Mouse (Mus musculus) heart, embryonic 12.5 days (tissue): Measurements from ENCODE around the gene Rsu1. TPM values are rescaled to one million over a fixed set of nuclear protein-coding genes. Genes with fewer than 3 reads are reported as not detected.

Experiments
- ATAC-seq: fragments of 200-750 bp; cut with Nextera tagmentation; 2 replicates; pipeline ENCODE4 v1.8.0; 2017; ENCODE audit warnings: moderate TSS enrichment, moderate library complexity; ENCODE audit not compliant: insufficient number of reproducible peaks, low FRiP score
- H3K27ac ChIP-seq: fragments of 300-500 bp; sonication (generic); 2 replicates; pipeline ENCODE4 v1.5.1; 2016; ENCODE audit warnings: mild to moderate bottlenecking, moderate library complexity; ENCODE audit not compliant: poor library complexity, severe bottlenecking
- H3K27me3 ChIP-seq: fragments of 300-500 bp; sonication (generic); replicated peaks from 2 replicates; pipeline ENCODE4 v1.6.1; 2016; ENCODE audit warnings: mild to moderate bottlenecking, moderate library complexity
- H3K36me3 ChIP-seq: fragments of 300-500 bp; sonication (generic); 2 replicates; pipeline ENCODE4 v1.6.1; 2016; ENCODE audit warnings: mild to moderate bottlenecking, moderate library complexity
- H3K4me1 ChIP-seq: fragments of 300-500 bp; sonication (generic); replicated peaks from 2 replicates; pipeline ENCODE4 v1.6.1; 2016; ENCODE audit warnings: mild to moderate bottlenecking
- H3K4me2 ChIP-seq: fragments of 300-500 bp; sonication (generic); 2 replicates; pipeline ENCODE4 v1.6.1; 2016; ENCODE audit warnings: mild to moderate bottlenecking, moderate library complexity
- H3K4me3 ChIP-seq: fragments of 300-500 bp; sonication (generic); 2 replicates; pipeline ENCODE4 v1.5.1; 2016; ENCODE audit warnings: mild to moderate bottlenecking
- H3K9ac ChIP-seq: fragments of 300-500 bp; sonication (generic); 2 replicates; pipeline ENCODE4 v1.6.1; 2016; ENCODE audit warnings: mild to moderate bottlenecking, moderate library complexity
- H3K9me3 ChIP-seq: fragments of 300-500 bp; sonication (generic); replicated peaks from 2 replicates; pipeline ENCODE4 v1.6.1; 2016; ENCODE audit warnings: mild to moderate bottlenecking, moderate library complexity
- WGBS: fragments of 180-500 bp; shearing (Covaris S2); methylation state at CpG from one replicate; pipeline ENCODE4 v1.1.7; 2016; 5-methylcytosine and 5-hydroxymethylcytosine counted together
- polyA plus RNA-seq: library from polyadenylated mRNA; unstranded; fragments of >200 nt; fragmentation: Nextera tagmentation; extraction: Ambion mirVana; gene quantifications from 2 replicates; pipeline ENCODE4 v1.2.1, GENCODE M21; 2016

The Rsu1 gene
- polyA plus RNA-seq, 1 experiment from 2014 or later, result 147 TPM

- WGBS, result 84% methylated on average over 6 of the region's 6 CpGs
- no peaks in the 10 kb centered on the region for H3K36me3 ChIP-seq
- ATAC-seq, result no peak
- no peak overlapping the region for H3K4me2 ChIP-seq
- no peaks in the 10 kb centered on the region for H3K4me1 ChIP-seq
- no peak overlapping the region for H3K4me3 ChIP-seq
- no peaks in the 10 kb centered on the region for H3K27me3 ChIP-seq
- H3K9me3 ChIP-seq, result no peaks in the 10 kb centered on the region
- H3K9ac ChIP-seq, result no peak overlapping the region
- no peak overlapping the region for H3K27ac ChIP-seq
Observed at GRCm38 (mm10) chr2:13048649-13049048, 222.6 kb downstream of the Rsu1 start.

GRCm38 (mm10) chr2:13044555-13044954 lies 226.7 kb downstream of the Rsu1 start:
- Histone ChIP-seq H3K4me2 (no peak overlapping the region), H3K9ac (no peak overlapping the region), H3K4me3 (no peak overlapping the region), H3K9me3 (no peaks in the 10 kb centered on the region), H3K4me1 (no peaks in the 10 kb centered on the region), H3K36me3 (no peaks in the 10 kb centered on the region), H3K27ac (no peak overlapping the region), H3K27me3 (no peaks in the 10 kb centered on the region)
- WGBS, result 76% methylated on average over 4 of the region's 4 CpGs
- no peak; the same call in 1 of the 2 replicates for ATAC-seq

DNA sequence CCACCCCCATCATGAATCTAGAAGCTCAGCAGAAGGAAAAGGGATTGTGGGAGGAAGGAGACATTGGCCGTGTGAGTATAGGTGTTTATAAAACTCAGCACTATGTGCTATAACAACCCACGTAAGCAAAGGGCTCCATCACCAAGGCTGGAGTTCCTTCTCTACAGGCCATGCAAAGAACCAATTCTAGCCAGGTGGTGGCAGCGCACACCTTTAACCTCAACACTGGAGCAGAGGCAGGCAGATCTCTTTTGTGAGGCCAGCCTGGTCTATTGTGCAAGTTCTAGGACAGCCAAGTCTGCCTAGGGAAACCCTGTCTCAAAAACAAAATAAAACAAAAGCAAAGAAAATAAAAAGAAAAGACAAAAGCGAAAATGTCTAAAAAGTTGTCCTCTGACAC lies 231.4 kb downstream of the Rsu1 start:
- no peak overlapping the region for H3K27ac ChIP-seq
- no peak for ATAC-seq
- WGBS, result 85% methylated on average over 4 of the region's 4 CpGs
- H3K36me3 ChIP-seq, result no peaks in the 10 kb centered on the region
- H3K4me2 ChIP-seq, result no peak overlapping the region
- no peaks in the 10 kb centered on the region for H3K4me1 ChIP-seq
- no peak overlapping the region for H3K4me3 ChIP-seq
- no peak overlapping the region for H3K9ac ChIP-seq
- no peaks in the 10 kb centered on the region for H3K9me3 ChIP-seq
- no peaks in the 10 kb centered on the region for H3K27me3 ChIP-seq

GRCm38 (mm10) chr2:13038772-13039171 lies 232.4 kb downstream of the Rsu1 start:
- Histone ChIP-seq H3K4me2 (no peak overlapping the region), H3K27ac (no peak overlapping the region), H3K4me3 (no peak overlapping the region), H3K36me3 (no peaks in the 10 kb centered on the region), H3K4me1 (no peaks in the 10 kb centered on the region), H3K9ac (no peak overlapping the region), H3K9me3 (no peaks in the 10 kb centered on the region), H3K27me3 (no peaks in the 10 kb centered on the region)
- 54% methylated on average over 3 of the region's 3 CpGs for WGBS
- ATAC-seq, result no peak

Other genes starting within 250 kb of the Rsu1 start
- 0.57 and 0.59 TPM in 2 replicates for gene Cubn, start 220.4 kb upstream of the Rsu1 start, polyA plus RNA-seq